Mouse (Mus musculus) adipocyte (in vitro differentiated cells): ENCODE measurements at regions not wholly inside any gene's neighbourhood (a gene's known extent, or its start where the extent isn't known, plus 50 kb on each side); places are given as distances from the start of the nearest gene placed in this dataset.

Experiments
- DNase-seq: peaks from one replicate; pipeline ENCODE4 v3.0.0-alpha.2; 2016; ENCODE audit warnings: low spot score

DNA sequence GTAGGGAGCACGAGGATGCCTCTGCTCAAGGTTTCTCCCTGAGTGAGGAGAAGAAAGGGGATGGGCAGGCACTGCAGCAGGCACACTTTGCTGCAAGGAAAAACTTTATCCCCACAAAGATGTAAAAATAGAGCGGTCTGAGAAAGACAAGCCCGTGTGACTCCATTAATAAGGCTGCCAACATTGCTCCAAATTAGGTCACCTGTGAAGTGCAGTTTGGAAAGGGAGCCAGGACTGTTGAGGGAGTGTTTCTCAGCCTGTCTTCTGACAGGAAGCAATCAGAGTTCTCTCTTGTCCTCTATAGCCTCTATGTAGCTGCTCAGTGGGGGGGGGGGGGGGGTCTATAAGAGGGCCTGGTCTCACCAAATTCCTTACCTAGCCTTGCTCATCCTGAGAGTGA is 51.0 kb downstream of the Gm10234 start:
- no peak for DNase-seq

DNA sequence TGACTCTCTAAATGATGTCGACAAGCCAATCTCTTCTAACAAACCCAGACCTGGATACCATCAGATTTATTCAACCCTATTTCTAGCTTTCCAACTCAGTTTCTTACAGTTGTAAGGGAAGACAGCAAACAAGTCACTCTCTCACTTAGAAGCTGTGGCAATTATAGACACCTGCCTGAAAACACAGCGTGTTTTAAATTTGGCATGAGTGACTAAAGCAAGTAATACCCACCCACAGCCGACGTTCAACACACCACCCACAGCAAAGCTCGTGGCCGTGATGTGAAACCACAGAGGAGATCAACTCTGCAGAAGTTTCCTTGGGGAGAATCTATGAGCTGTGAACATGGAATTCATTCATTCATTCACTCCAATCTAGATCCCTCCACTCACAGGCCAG is 52.4 kb downstream of the Gm10234 start:
- no peak for DNase-seq

DNA sequence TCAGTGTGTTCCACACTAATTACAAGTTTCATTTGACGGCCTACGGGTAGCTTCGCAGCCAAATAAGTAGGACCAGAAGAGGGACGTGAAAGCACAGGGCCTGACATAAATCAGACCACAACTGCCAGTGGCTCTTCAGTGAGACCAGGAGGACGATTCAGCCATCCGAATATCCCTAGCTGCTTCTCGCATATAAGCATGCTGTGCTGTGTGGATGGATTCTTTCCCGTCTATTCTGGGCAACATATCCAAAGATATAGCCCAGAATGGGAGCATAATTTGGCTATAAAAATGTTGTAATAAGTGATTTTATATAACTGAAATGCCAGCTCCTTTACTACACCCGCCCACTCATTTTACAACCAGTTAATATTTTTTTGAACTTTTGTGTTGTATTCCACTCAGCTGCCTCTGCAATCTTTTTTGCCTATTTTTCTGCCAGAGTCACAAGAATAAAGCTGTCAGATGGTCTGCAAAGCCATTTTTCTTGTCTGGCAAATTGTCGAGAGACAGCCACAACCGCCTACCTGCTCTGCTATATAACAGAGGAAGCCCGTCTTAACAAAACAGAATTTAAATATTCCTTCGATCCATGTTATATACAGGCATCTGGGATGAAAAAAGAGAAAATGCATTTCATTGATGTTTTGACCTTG is 55.8 kb downstream of the Gm10234 start:
- no peak for DNase-seq

DNA sequence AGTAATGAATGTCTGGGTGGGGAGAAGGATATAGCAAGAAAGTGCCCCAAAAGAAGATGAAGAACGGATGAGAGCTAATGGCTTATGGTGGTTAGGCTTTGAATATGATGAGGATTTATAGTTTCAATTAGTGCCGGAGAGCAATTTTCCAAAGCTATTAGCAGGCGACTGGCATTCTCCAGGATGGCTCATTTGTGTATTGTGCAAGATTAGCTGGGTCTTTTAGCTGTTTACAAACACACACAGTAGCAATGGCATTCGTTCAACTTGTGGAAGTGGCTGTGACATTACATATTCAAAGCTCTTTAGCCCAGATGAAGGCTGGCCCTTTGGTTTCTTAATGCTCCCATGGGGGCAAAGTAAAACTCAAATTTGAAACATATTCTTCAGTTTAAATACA is 56.4 kb downstream of the Gm10234 start:
- peak; percentile 17 for DNase-seq
